Mouse (Mus musculus) layer of hippocampus, adult 9-11 months (tissue): ENCODE measurements around the gene Agrp.
"Not testable (repeated sequence)": the region's sequence is repeated elsewhere in the genome, so short reads cannot be mapped to it uniquely, and the experiment has no call there.

Experiments used
- DNase-seq: peaks from one replicate; pipeline ENCODE4 v3.0.0; 2022

Agrp gene

DNA sequence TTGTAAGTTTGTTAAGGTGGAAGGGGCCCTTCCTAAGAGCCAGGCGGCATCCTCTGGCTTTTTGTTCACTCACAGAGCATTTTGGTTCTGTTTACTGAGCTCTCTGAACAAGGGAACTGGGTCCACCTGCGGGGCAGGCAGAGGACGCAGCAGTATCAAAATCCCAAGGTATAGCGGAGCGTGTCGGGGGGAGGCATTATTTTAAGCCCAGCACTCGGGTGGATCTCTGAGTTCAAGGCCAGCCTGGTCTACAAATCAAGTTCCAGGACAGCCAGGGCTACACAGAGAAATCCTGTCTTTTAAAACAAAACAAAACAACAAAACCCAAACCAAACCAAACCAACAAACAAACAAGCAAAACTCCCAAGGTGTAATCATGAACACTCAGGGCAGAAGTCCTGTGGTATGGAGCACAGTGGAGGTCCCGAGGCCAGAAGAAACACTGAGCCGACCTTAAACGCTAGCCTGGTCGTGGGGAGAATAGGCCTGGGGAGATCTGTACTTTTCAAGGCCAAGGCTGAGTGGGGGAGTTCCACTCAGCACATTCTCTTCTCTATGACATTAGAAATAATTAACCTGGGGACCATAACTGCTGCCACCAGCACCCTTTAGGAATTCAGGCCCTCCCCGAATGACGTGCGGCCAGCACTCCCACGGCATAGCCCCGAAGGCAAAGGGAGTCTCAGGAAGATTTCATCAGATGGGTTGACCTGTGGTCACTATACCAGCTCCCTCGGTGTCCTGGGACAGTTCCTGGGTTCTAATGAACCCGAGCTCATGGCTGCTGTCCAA is 42.5 kb downstream of the Agrp start:
- DNase-seq: no peak

DNA sequence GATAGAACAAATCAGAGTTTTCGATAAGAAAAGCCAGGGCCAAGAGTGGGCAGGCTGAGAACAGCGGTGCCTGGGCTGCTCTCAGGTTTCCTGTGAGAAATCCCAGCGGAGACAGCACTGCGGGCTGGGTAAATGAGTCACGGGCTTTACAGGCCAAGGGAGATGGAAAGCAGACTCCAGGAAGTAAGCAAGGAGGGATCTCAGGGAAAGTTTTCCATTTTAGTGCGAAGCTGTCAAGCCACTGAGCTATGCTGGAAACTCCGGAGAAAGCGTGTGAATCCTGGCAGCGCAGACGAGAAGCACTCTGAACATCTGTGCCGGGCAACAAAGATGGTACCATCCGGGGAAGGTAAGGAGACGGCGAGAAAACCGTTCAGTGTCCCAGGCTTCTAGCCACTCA is 43.3 kb downstream of the Agrp start:
- no peak for DNase-seq

DNA sequence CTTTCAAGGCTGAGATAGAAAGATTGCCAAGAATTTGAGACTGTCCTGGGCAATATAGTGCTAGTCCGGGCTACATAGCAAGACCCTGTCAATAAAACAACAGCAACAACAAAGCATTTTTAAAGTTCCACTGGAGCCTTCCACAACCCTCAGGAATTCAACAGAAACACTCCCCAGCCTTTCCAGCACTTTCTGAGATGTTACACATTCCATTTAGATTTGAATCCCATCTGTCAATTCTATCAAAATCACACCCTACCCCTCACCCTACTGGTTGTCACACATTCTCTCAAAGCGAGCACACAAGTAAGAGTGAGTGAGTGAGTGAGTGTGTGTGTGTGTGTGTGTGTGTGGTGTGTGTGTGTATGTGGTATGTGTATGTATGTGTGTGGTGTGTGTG is 44.8 kb downstream of the Agrp start:
- DNase-seq: no peak

DNA sequence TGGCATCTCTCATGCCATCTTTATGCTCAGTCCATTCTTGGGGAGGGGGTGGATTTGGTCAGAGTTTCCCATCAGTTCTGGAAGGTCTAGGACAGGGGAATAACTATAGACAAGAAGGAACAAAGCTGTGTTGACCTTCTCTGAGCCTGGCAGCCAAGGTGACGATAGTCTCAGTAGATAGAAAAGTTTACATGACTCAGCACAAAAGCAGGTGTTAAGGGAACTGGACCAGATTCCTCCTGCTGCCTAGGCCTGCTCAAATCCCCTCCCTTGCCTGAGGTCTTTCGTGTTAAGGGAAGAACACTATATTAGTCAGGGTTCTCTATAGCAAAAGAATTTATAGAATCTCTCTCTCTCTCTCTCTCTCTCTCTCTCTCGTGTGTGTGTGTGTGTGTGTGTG is 57.5 kb downstream of the Agrp start:
- DNase-seq: no peak

DNA sequence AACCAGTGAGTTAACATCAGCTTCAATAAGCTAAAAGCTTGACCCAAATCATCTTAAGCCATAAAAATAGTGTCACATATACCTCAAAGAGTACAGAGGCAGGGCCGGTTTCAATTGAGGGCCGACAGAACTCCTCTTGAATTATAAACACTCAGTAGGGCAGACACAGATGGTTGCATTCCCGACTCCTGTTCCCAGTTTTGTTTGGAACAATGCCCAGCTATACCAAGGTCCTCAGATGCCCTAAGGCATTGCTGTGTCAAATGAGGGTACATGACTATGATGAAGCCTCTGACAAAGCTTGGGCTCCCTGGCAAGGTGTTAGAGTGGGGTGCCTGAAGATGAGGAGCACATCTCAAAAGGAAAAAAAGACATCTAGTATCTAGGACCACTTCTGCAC is 61.7 kb downstream of the Agrp start:
- DNase-seq: no peak

DNA sequence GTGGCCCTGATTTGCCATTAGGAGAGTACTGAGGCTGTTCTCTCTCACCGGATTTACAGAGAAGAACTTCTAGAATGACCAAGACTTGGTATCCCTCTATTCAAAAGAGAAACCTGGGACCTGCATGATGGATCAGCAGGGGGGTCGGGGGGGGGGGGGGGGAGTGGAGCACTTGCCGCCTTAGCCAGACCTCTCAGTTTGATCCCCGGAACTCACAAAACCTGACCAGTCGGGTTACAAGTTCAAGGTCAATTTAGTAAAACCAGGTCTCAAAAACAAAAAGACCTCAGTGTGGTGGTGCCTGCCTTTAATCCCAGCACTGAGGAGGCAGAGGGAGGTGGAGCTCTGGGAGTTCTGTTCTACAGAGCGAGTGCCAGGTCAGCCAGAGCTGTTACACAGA is 62.5 kb downstream of the Agrp start:
- no peak for DNase-seq

DNA sequence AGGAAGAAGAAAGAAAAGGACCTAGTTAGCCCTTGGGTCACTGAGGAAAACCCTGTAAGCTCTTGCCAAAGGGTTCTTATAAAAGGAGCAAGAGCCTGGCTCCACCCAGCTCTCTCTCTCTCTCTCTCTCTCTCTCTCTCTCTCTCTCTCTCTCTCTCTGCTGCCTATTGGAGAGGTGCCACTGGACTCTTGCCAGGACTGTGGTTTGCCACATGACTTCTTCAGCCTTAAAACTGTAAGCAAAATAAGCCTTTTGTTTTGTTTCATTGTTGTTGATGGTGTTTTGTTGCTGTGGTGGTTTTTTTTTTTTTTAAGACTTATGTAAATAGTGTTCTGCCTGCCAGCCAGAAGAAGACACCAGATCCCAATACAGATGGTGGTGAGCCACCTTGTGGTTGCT is 63.8 kb downstream of the Agrp start:
- no peak for DNase-seq

DNA sequence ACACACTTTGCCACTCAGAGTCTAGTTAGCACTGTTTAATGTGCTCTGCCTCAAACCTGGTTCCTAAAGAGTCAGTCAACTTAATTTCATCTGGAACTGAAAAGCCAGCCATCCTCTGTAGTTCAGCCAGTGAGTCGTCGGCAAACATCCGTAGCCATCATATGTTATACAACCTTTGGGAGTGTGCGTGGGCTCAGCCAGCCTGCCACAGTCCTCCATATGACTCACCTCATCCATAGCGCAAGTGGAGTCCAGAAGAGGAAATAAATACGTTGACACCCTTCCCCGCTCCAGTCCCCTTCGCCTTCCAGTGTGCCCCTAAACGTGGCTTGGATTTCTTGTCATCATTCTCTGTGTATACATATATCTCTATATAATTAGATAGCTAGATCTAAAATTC is 65.4 kb downstream of the Agrp start:
- DNase-seq: no peak

DNA sequence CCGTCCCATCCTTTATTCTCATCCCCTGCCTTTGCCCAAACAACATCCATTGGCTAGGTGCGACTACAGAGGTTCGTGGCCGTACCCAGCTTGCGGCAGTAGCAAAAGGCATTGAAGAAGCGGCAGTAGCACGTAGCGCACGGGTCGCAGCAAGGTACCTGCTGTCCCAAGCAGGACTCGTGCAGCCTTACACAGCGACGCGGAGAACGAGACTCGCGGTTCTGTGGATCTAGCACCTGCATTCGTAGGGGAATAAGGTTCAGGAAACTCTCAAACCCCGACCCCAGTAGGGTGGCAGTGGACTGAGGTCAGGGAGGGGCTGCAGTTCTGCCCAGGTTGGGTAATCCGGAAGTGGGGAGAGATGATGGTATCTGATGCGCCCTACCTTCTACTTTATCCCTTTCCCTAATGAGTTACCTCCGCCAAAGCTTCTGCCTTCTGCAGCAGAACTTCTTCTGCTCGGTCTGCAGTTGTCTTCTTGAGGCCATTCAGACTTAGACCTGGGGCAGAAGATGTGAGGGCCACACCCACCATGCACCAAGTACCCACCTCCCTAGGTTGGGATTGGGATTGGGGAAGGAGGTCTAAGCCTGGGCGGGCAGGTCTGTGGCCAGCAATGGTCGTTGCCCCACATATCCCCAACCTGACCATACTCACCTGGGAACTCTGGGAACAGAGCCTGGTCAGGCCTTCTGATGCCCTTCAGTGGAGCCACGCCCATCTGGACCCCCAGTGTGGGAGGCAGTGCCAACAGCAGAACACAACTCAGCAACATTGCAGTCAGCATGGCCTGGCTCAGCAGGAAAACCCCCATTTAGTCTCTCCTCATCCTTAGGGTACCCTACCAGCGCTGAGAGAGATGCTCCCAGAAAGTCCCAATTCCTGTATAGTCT is 70.2 kb downstream of the Agrp start:
- DNase-seq: no peak

DNA sequence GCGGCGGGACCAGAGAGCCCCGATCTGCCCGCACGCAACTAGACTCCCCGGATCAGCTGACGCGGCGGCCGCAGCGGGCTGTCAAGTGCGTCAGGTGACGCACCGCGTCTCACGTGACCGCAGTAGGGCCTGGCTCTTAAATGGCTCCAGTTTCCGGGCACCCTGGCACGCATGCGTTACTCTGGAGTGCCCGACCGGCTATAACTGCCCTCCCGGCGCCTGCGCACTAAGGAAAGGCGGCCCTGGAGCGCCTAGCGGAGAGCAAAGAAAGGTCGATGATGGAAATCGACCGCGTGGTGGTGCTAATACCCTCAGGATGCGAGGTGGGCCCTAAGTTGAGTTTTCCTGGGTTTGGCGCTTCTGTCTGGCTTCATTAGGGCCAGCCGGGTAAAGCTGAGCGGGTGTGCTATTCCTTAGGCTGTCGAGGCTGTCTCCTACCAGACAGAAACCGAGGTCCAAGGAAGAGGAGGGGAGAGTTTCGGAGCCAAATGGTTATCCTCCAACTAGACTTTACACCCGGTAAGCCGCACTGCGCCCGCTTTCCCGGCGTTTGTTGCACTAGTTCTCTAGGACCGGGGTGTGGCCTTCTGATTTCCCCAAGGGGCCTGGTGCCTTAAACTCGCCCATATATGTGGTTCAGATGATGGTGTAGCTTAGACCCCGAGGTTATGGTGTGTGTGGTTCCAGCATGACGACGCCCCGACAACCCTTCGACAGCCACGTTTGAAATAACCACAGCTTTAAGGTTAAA is 71.1 kb downstream of the Agrp start, which contains the start of gene Atp6v0d1:
Gene Atp6v0d1, minus strand, starts transcription at position 96 of the 751 bp plus-strand sequence.
- DNase-seq: peak; percentile 100

DNA sequence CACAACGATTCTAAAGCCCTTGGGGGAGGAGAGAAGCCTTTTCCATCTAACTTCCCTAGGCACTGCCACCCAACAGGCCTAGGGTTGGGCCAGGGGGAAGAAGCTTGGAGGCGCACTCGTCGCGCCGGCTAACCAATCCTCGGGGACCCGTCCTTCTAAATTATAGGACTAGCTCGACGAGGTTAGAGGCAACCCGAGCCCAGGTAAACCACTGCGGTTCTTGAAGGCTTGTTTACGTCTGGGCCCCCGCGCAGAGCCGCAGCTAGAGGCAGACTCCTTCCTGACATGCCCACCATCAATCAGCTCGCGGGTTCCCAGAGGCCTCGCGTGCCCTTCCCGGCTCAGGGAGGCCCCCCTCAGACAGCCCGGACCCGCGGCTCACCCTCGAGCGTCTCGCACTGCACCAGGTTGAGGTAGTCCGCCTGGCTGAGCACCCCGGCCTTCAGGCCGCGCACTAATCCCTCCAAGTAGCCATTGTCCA is 71.8 kb downstream of the Agrp start:
- no peak for DNase-seq

DNA sequence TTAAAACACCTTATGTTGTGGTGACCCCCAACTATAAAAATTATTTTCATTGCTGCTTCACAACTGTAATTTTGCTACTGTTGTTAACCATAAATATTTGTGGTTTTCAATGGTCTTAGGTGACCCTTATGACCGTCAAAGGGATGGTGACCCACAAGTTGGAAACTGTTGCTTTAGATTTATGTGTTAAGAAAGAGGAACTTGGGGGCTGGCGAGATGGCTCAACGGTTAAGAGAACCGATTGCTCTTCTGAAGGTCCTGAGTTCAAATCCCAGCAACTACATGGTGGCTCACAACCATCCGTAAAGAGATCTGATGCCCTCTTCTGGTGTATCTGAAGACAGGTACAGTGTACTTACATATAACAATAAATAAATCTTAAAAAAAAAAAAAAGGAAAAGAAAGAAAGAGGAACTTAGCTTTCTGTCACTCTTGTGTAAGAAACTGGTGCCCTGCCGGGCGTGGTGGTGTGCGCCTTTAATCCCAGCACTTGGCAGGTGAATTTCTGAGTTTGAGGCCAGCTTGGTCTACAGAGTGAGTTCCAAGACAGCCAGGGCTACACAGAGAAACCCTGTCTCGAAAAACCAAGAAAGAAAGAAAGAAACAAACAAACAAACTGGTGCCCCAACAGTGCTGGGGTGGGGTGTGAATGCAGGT is 72.5 kb downstream of the Agrp start:
- not testable (repeated sequence) for DNase-seq

DNA sequence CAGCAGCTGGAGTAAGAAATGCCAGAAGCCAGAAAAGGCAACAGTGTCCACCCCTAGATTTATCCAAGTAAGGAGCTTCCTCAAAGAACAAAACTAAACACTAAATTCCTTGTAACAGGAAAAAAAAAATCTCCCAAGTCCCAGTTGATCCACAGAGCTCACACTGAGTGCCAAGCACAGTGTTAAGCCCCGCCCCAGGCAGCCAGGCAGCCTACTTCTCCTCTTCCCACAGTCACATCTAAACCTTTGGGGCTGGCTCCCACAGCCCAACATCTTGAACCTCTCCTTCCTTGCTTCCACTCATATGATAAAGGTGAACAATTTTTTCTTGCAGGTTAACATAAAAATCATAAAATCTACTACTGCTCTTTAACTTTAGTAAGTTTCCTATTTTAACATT is 73.3 kb downstream of the Agrp start:
- DNase-seq: no peak

DNA sequence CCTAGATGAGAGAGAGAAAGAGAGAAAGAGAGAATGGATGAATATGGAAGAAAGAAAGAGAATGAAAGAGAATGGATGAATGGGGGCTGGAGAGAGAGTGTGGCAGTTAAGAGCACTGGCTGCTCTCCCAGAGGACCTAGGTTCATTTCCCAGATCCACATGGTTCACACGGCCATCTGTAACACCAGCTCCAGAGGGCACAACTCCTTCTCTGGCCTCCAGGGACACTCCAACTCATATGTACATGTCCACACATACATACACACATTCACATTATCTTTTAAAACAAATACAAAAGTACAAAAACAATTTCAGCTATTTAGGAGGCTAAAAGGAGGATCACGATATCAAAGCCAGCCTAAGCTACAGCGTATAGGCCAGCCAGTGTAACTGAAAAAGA is 74.3 kb downstream of the Agrp start:
- no peak for DNase-seq

DNA sequence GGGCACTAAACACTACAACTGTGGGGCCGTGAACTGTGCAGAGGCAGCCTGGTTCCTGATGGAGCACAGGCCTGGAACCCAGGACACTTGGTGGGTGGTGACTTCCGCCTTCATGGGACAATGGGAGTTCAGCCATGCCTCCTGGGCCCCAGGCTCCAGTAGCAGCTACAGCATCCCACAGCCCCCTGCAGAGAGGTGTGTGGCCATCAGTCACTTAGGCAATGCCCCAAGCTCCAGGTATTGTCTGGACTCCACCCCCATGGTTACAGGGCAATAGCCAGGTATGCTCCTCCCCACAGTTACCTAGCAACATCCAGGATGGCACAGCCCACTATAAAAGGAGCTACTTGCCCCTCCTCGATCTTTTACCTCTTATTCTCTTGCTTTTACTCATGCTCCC is 82.0 kb downstream of the Agrp start:
- no peak for DNase-seq

DNA sequence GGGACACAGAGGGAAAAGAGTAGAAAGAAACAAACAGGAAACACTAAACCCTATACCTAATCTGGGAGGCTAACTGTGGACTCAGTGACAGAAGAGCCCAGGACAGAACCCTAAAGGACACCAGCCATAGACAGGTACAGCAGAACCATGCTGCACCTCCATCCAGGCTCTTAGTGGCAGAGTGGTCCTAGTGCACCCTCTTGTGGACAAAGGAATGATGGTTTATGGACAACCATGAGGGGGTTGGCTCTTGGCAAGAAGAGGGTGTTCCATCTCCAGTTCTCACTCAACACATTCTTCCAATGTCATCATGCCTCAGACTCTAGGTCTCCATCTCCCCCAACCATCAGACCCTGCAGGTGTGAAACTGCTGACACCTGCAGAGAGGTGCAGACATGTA is 83.1 kb downstream of the Agrp start:
- DNase-seq: peak; percentile 40

DNA sequence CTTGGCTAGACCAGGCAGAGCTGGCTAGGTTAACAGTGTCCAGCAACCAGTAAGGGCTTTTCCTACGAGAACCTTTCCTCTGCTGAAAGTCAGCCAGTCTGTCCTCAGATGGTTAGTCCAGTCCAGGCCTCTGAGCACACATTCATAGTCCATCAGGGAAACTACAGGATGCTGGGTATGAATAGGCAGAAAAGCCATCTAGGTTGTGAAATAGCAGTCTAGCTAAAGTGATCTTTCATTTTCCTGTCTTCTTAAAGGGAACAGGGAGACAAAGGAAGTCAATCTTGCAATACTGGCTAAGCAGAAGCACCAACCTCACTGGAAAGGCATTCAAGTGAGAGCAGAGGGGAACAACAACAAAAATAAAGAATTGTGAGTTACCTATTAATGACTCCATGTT is 84.4 kb downstream of the Agrp start:
- no peak for DNase-seq

DNA sequence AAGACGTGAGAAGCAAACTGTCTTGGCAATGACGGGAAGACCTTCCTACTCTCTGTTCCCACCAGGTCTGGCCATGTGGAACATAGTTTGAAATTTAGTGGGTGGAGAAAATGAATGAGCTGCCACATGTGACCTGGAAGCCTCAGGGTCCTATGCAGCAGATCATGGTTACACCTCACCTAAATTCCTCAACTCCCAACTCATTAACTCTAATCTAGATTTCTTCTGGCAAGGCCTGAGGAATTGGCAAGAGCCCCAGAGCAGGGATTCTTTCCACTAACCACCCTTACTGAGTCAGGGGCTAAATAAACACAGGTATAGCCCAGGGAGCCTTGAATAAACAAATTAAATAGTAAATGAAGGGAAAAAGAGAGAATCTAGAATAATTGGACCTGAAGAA is 85.2 kb downstream of the Agrp start:
- DNase-seq: no peak

DNA sequence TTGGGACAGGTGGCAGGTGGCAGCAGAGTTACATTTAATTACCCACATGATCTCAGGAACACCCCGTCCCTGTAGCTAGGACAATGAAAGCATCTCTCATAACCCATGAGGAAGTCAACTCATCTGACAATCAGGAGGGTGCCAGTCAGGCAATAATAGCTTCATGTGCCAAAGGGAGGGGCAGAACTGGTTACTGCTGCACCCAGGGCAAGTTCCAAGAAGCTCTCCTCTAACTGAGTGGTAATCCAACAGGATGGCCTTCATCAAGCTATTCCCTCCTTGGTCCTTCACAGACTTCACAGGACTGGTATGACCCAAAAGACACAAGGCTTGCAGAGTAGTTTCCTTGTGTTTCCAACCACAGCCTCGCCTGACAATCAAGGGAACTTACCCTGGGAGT is 87.1 kb downstream of the Agrp start:
- no peak for DNase-seq

DNA sequence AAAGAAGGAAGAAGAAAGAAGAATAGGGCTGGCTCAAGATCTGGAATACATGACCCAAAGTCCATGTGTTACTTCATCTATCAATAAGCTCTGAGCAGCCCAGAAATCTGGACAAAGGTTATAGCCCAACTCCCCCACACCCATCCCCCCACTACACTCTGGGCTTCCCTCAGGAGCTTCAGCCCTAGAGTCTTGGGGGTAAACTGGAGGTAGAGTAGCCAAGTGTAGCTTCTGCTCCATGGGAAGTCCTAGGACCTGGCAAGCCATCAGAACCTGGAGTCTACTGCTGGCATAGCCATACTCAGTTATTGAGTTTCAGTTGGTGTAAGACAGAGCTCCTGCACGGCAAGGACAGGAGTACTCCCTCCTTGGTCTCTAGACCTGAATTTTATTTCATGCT is 87.7 kb downstream of the Agrp start:
- DNase-seq: no peak

DNA sequence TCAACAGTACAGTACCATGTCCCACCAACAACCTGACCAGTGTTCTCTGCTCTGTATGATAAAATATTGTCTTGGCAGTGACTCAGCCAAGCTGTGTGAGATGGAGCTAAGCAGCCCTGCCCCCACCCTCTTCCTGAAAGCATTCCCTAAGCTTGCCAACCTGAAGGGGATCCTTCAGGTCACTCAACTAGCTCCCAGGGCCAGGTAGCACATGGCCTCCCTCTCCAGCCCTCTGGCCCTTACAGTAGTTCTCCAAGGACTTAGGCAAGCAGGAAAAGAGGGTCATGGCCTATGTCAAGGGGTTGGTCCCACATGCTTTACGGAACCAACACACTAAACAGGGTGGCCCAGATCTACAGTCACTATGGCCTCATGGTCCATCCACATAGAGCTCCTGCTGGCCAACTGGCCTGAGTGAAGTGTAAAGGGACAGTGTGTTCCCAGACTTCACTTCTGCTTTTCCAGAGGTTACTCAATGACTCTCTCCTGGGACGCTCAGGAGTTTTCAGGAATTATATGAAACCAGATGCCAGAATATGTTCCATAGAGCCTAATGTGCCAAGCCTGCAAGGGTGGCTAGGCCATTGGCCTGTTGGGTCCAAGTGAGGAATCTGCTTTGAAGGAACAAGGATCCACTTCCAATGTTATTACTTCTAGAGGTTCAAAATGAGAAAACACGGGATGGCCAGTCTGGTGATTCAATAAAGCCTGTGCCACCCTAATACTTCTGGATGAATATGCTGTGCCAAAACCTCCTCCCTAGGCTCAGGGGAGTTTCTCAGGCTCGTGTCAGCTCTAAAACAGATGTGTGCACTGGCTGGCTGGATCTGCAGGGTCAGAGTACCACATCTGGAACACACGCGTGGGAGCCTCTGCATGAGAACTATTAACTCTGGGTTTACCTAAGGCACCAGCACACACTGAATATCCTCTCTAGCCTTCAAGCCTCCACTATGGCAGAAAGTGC is 90.5 kb downstream of the Agrp start:
- DNase-seq: no peak

DNA sequence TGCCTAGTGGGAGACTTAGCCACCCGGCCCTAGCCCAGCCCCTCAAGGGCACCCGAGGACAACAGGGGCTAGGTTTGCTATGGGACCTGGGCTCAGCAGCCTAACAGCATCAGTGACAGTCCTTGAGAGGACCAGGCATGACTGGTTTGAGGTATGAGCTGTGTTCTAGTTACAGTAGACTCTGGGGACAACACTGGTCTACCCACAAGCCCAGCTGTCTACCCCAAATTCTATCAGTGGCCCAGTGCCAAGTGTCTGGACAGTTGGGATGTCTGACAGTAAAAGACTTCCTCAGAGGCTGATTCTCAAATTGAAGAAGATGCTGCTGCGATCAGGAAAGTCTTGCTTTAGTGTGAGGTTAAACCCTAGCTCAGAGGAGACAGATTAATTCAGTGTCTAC is 91.9 kb downstream of the Agrp start:
- no peak for DNase-seq
